Mouse (Mus musculus) spleen, adult 18-20 months (tissue): ENCODE measurements around the gene Mgp.

ENCODE experiments used
- DNase-seq, 2 experiments: peaks; one replicate each; pipeline ENCODE4 v3.0.0; 2022; ENCODE audit warnings: mixed read lengths in 2 of 2

Gene Mgp

DNA sequence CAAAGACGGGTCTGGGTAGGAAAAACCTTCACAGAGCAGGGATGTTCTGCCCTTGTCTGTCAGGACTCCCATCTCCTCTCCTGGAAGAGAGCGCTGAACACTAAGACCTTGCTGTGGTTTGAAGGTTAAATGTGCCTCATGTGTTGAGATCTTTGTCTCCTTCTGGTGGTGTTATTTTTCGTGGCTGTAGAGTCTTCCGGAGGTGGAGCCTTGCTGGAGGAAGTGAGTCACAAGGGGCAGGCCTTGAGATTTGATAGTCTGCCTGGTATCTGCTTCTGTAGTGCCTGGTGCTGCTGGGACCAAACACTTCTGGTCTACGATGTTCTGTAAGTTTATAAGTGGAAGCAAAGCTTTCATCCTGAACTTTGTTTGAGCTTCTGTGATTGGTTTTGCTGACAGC, 26.7 kb downstream of the Mgp start:
- no peak for DNase-seq

DNA sequence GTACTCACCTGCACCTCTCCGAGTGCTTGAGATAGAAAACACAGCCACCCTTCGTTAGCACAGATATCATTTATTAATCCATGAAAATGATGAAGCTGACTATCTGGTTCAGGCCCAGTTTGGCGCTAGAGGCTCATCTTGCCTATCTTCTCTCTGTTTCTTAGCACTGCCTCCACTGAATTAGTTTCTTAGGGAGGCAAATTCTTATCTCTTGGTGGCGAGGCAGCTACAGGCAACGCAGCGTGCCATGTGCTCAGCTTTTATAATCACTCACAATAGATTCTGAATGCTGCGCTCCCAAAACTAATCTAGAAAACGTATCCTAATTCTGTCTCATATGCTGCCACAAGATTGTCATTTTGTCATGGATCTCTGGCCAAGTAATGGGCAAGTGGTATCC, 27.2 kb downstream of the Mgp start:
- DNase-seq, result no peak

DNA sequence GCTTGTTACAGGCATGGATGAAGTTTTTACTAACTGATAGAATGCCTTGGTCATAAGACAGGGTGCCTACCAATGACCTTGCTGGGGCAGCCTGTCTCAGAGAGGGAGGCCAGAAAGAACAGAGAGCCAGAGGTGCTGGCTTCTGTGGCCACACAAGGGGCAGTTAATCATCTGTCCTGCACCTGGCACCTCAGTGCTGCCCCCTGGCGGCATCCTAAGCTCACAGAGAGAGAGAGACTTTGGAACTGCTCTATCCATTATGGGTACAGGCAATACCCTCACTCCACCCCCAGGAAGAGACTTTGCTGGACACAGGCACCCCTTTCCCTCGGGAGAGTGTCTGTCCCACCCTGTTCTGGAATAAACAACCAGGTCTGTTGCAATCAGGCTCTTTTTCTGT, 27.8 kb downstream of the Mgp start:
- peak; percentile 30 to 73 for DNase-seq

DNA sequence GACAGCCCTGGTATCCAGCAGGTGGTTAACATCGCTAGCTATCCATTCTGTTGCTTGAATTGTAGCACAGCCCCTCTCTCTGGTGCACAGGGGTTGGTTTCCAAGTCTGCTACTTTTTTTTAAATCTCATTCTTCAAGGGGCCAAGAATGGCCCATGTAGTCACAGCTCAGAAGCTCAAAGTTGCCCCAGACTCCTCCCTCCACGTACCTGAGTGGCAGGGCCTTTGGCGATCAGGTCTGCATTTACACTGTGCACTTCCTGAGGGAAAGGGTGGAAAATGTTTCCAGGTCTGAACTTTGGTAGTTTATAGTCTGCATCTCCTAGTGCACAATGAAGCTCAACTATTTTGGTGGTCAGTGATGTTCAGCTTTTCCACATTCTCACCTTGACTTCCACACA, 28.4 kb downstream of the Mgp start:
- no peak for DNase-seq

DNA sequence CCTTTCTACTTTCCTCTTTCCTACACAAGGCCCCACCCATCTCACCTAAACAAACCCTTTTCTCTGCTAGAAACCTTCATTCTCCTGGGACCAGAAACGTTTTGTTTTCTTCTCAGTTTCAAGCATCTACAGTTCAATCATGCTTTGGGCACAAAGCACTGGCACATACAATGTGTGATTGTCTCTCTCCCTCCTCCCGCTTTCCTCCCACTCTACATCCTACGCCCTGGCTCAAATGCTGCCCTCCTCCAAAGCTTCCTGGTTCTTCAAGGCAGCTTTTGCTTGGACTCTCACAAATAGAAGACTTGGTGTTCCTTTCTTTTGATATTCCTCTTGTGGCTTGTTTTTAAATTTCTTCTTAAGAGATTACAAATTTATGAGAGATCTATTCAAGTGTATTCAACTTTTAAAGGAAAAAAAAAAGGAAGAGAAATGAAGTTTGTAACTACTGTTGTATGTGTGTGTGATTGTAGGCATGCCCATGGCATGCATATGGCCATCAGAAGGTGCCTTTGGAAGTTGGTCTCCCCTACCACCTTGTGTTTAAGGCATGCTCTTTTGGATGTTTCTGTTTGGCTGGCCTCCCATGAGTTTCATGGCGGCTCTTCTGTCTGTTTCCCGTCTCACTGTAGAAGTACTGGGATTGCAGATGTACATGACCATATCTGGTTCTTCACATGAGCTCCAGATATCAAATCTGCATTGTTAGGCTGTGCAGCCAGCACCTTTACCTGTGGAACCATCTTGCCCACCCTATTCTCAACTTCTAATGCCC, 29.7 kb downstream of the Mgp start:
- DNase-seq, result no peak

DNA sequence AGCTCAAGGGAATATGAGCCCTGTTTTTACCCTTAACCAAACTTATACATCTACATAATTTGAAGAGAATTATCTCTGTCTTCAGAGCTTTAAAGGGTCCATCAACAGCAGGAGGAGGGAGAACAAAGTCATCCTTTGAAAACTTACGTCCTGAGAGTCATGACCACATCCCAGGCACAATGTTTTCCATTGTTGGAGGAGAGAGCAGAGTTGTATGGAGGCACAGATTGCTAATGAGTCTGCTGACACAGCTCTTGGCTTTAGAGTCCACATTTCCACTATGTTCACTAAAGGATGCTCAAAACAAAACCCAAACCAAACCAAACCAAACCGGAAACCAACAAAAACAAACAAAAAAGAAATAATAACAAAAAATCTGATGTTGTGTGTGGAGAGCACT, 30.7 kb downstream of the Mgp start:
- no peak for DNase-seq

DNA sequence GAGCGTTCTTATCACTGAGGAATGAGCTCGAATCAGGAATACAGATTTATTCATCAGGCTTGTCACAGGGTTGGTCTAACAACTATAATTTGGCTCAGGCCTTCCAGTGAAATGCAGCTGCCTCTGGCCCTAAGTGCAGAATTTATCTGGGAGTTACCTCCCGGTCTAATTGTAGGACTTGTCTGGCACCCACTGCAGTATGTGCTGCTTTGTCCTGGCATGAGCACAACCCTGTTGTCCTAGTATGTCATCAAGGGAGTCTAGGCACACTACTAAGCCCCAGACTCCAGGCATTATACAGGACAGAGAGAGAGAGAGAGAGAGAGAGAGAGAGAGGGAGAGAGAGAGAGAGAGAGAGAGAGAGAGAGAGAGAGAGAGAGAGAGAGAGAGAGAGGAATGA, 38.3 kb downstream of the Mgp start:
- DNase-seq, result no peak

DNA sequence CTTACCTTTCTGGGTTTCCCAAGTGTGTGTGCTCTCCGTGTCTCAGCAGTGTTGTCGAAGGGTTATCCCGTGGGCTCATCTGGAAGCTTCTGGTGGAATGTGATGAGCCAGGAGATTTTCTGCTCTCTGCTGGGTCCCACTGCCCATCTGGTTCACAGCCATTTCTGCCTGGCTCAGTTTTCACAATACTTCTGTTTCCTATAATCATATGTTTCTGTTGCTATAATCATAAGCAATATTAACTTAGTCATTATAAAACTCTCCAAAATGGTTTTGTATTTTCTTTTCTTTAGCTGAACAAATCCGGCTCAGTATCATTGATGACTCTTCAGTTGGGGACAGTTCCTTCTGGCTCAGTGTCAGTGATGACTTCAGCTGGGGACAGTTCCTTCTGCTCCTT, 40.3 kb downstream of the Mgp start, which contains the start of gene Smco3:
TSS of gene Smco3 (minus strand) at position 101 of the 400 bp plus-strand sequence.
- DNase-seq, result no peak

DNA sequence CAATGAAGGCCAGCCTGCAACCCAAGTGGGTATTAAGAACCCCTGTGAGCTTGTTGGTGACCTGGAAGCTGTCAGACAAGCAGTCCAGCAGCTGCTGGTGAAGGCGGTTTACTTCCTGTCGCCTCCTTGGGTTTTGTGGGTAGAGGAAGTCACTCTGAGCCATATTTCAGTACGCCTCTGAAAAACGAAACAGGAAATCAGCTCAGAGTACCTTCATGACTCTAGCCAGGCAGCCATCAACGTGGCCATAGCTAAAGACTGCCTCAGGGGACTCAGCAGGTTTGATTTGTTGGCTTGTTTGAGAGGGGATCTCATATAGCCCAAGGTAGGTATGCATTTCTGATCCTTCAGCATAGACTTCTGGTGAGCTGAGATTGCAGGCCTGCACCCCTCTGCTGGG, 43.9 kb downstream of the Mgp start:
- DNase-seq, result no peak

DNA sequence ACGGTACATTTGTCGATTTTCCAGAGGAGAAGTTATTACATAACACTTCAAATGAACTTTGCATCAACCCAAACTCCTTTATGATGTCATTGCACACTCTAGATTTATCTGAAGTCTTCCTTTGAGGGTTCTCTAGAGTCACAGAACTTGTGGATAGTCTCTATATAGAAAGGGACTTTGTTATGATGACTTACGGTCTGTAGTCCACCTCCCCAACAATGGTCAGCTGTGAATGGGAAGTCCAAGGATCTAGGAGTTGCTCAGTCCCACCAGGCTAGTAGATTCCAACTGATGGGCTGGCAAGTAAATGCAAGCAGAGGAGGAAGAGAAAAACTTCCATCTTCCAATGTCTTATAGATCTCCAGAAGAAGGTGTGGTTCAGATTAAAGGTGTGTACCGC, 46.9 kb downstream of the Mgp start:
- no peak for DNase-seq

DNA sequence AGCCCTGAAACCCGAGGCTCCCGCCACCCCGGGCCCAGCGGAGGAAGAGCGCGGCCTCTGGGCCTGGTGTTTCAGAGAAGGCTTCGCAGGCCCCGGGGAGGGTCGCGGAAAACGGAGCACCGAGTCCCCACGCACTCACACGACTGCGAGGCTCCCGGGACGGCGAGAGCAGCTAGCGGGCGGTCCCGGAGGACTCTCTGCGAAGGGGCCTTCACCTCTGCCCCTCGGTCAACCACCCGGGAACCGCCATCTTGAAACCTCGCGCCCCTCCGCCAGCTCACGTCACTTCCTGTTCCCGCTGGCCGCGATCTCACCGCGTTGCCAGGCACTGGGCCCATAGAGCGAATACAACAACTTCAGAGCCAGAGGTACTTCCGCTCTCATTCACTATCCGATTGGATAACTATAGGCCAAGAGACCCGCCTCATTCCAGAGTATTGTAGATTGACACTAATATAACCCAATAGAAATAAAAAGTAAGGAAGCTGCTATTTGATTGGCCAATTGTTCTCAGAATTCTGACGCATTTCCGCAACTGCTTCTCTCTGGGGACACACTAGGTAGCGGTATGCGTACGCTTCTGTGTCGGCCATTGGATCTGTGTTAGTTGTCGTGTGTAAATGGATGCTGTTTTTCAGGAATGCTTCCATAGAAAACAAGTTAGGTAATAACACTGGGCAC, 47.6 kb downstream of the Mgp start, which contains the start of gene Wbp11:
TSS of gene Wbp11 (minus strand) at position 353 of the 681 bp plus-strand sequence.
- peak; percentile 87 to 89 for DNase-seq

DNA sequence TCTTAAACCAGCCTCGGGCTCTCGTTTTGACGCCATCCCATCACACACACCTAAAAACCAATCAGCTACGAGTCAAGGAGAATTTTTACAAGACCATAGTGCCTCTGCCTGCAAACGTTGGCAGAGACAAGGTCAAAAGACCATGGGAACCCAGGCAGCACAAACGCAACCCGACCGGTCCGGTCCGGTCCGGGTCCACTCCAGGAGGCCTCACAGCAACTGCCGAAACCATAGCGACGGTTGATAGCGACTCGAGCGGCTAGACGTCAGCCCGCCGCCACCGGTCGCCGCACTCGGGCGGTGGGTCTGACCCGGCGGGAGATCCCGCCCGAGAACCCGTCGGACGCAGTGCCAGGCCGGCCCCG, 48.1 kb downstream of the Mgp start, which contains the start of gene BC049715:
TSS of gene BC049715 (plus strand) at position 111 of the 365 bp plus-strand sequence.
- DNase-seq, result no peak

DNA sequence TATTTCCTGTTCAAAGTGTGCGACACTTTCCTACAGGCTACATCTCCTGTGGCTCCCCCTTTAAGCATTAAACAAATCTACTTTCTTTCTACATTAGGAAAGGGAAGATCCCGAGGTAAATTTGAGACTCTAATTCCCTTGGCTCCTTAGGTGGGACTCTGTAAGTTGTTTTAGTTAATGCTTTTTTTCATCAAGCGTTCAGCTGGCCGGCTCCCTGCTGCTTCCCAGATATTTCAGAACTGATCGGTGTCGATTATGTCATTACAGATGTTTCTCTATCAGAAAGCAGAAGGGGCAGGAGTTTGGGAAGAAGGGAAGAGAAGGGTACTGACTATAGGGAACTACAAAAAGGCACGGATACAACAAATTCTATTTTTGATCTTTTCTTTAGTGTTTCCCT, 48.5 kb downstream of the Mgp start:
- no peak for DNase-seq

DNA sequence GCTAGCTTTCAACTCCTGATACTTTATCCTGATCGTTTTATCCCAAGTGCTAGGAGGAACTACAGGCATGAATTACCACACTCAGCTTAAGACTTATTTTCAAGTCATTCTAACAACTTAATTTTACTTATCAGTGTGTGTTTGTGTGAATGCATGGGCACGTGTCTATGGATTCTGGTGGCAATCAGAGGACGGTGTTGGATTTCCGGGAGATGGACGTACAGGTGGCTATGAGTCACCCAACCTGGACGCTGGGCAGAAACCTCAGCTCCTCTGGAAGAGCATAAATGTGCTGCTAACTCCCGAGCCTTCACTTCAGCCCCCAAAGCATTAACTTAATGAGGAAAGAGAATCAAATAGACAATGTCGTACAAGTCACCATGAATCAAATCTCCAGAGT, 50.6 kb downstream of the Mgp start:
- DNase-seq, result no peak
